Mouse (Mus musculus): ENCODE data around the gene Atl1.

GRCm38 (mm10) chr12:69963141-69963540, 70.7 kb downstream of the Atl1 start:
- TF ChIP-seq CTCF (IDR thresholded peaks at IDR 0.05) = no peak
- TF ChIP-seq EP300 (IDR thresholded peaks at IDR 0.05) = no peak

All from lung, postnatal 0 days (tissue).